Mouse (Mus musculus): ENCODE results near the gene Cacna1c.

Cacna1c gene

GRCm38 (mm10) chr6:119008638-119009166, 187.5 kb downstream of the Cacna1c start:
- CTCF ChIA-PET = interaction anchor here (0.6 kb wide), 1 partner anchor 7 kb away, joined by 11 read pairs; no protein-coding TSS in a partner anchor

GRCm38 (mm10) chr6:119004596-119004995, 191.6 kb downstream of the Cacna1c start:
- CTCF ChIA-PET = no interaction called here

GRCm38 (mm10) chr6:119001442-119001841, 194.8 kb downstream of the Cacna1c start:
- CTCF ChIA-PET = interaction anchor here (0.7 kb wide), 1 partner anchor 8 kb away, joined by 11 read pairs; no protein-coding TSS in a partner anchor

GRCm38 (mm10) chr6:119000255-119000654, 196.0 kb downstream of the Cacna1c start:
- CTCF ChIA-PET = no interaction called here

- CTCF ChIA-PET = no interaction called here
Measured at GRCm38 (mm10) chr6:118999329-118999875, 196.8 kb downstream of the Cacna1c start.

- CTCF ChIA-PET = no interaction called here
Measured at GRCm38 (mm10) chr6:118997397-118997796, 198.8 kb downstream of the Cacna1c start.

- CTCF ChIA-PET = no interaction called here
Measured at GRCm38 (mm10) chr6:118994272-118995061, 201.8 kb downstream of the Cacna1c start.

GRCm38 (mm10) chr6:118992391-118992790, 203.8 kb downstream of the Cacna1c start:
- CTCF ChIA-PET = no interaction called here

GRCm38 (mm10) chr6:118989999-118990776, 206.0 kb downstream of the Cacna1c start:
- CTCF ChIA-PET = no interaction called here

GRCm38 (mm10) chr6:118984181-118984901, 211.9 kb downstream of the Cacna1c start:
- CTCF ChIA-PET = no interaction called here

- CTCF ChIA-PET = no interaction called here
Measured at GRCm38 (mm10) chr6:118983471-118984040, 212.7 kb downstream of the Cacna1c start.

GRCm38 (mm10) chr6:118980265-118980664, 216.0 kb downstream of the Cacna1c start:
- CTCF ChIA-PET = no interaction called here

- CTCF ChIA-PET = no interaction called here
Measured at GRCm38 (mm10) chr6:118977443-118978271, 218.6 kb downstream of the Cacna1c start.

- CTCF ChIA-PET = no interaction called here
Measured at GRCm38 (mm10) chr6:118976617-118977016, 219.6 kb downstream of the Cacna1c start.

GRCm38 (mm10) chr6:118971844-118972531, 224.2 kb downstream of the Cacna1c start:
- CTCF ChIA-PET = no interaction called here

- CTCF ChIA-PET = no interaction called here
Measured at GRCm38 (mm10) chr6:118968776-118969175, 227.4 kb downstream of the Cacna1c start.

- CTCF ChIA-PET = no interaction called here
Measured at GRCm38 (mm10) chr6:118966904-118967303, 229.3 kb downstream of the Cacna1c start.

GRCm38 (mm10) chr6:118965577-118965976, 230.6 kb downstream of the Cacna1c start:
- CTCF ChIA-PET = no interaction called here

- CTCF ChIA-PET = no interaction called here
Measured at GRCm38 (mm10) chr6:118963806-118964205, 232.4 kb downstream of the Cacna1c start.

GRCm38 (mm10) chr6:118963283-118963682, 232.9 kb downstream of the Cacna1c start:
- CTCF ChIA-PET = no interaction called here
